Mouse (Mus musculus): ENCODE data around the gene Bhlha9.

DNA sequence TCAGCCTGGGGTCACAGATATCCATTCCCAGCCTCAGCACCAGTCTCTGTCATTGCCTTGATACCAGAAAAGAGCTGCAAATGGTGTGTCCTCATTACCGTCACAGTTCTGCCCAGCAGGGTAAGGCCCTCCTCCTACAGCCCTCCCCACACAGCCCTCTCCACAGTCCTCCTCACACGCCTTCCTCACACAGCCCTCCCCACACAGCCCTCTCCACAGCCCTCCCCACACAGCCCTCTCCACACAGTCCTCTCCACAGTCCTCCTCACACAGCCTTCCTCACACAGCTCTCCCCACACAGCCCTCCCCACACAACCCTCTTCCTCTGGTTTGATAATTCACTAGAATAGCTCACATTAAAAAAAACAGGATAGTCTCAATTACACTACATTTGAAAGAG, 42.2 kb upstream of the Bhlha9 start:
- no peak for TF ChIP-seq CTCF (IDR thresholded peaks at IDR 0.05; ENCODE audit: insufficient read depth, low read length)
- TF ChIP-seq POLR2A (IDR thresholded peaks at IDR 0.05; ENCODE audit: borderline replicate concordance, extremely low read depth, low read depth, low read length) = no peak

Data from lung, adult 2 months (tissue).